Mouse (Mus musculus) forebrain, embryonic 14.5 days (tissue): ENCODE measurements around the gene Pigw. TPM values are rescaled to one million over a fixed set of nuclear protein-coding genes. Genes with fewer than 3 reads are reported as not detected.

ENCODE experiments used
- microRNA-seq: library from miRNA; unstranded; fragments of <30 nt; microRNA quantifications from one replicate; pipeline ENCODE4, GENCODE M21; 2016
- polyA plus RNA-seq: library from polyadenylated mRNA; unstranded; fragments of >200 nt; fragmentation: Nextera tagmentation; extraction: Ambion mirVana; gene quantifications from 2 replicates; pipeline ENCODE4 v1.2.1, GENCODE M21; 2014

The Pigw gene
- polyA plus RNA-seq, 1 experiment from 2014 or later = 3.8 TPM

Small RNAs within 50 kb of the gene (microRNA-seq; reads per million reads assigned to microRNA genes)
- gene Gm23564 = not detected

Other genes with a start within 250 kb of the Pigw start
- 10.5 and 12.1 TPM in 2 replicates for gene Mrm1, start 60.8 kb downstream of the Pigw start, polyA plus RNA-seq
- 4.1 and 5.5 TPM in 2 replicates for gene Dhrs11, start 51.3 kb downstream of the Pigw start, polyA plus RNA-seq
- 55.2 and 63.8 TPM in 2 replicates for gene Ggnbp2, start 9.5 kb downstream of the Pigw start, polyA plus RNA-seq
- 5.2 and 5.7 TPM in 2 replicates for gene Myo19, start 137 bp downstream of the Pigw start, polyA plus RNA-seq
- gene Znhit3, start 36.1 kb upstream of the Pigw start, polyA plus RNA-seq = 70.7 and 78.3 TPM in 2 replicates
- 2.7 and 3.8 TPM in 2 replicates for gene Car4, start 77.5 kb upstream of the Pigw start, polyA plus RNA-seq